Mouse (Mus musculus): ENCODE measurements around the gene Col17a1. TPM values are rescaled to one million over a fixed set of nuclear protein-coding genes. Genes with fewer than 3 reads are reported as not detected.

Col17a1 gene
- total and polyA plus RNA-seq, 3 experiments = 0.18 to 0.37 TPM; not detected in 1

DNA sequence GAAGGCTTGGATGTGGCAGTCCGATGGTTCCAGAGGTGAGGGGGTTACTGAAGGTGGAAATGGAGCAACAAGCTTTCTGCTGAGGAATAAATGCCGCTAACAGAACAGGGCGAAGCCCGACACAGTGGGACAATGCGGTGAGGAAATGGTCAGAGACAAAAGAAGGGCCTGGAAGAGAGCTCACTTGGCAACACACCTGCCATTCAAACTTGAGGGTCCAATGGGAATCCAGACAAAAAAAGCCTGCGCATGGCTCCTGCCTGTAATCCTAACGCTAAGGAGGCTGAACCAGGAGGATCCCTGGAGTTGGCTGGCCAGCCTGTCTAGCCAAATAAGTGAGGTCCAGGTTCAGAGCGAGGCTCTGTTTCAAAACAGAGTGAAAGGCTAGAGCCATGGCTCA lies 4.5 kb upstream of the Col17a1 start:
- H3K4me3 ChIP-seq = no peak overlapping the region
- no peaks in the 10 kb centered on the region for H3K79me2 ChIP-seq (replicated peaks; ENCODE audit: control insufficient read depth, insufficient read depth, low read length)
- intact Hi-C loops (cut with DNase I) = no loop called here
- H3K4me1 ChIP-seq (ENCODE audit: control insufficient read depth, insufficient read depth, low read length) = no peaks in the 10 kb centered on the region
- H3K9ac ChIP-seq (ENCODE audit: low read depth, low read length) = no peak overlapping the region
- no peaks in the 10 kb centered on the region for H3K27me3 ChIP-seq (ENCODE audit: control insufficient read depth, insufficient read depth, low read length)
- H3K27ac ChIP-seq = no peak overlapping the region
- 94% methylated on average over 8 of the region's 8 CpGs for WGBS
- TF ChIP-seq CTCF (IDR thresholded peaks at IDR 0.05) = no peak
- no peak for TF ChIP-seq POLR2A (IDR thresholded peaks at IDR 0.05; ENCODE audit: insufficient read depth, low read depth, low read length)
- no peak for TF ChIP-seq EP300 (IDR thresholded peaks at IDR 0.05; ENCODE audit: insufficient read depth, low read depth, low read length)
- DNase-seq = no peak
- no peaks in the 10 kb centered on the region for H3K36me3 ChIP-seq (ENCODE audit: control insufficient read depth, insufficient read depth, low read length)

DNA sequence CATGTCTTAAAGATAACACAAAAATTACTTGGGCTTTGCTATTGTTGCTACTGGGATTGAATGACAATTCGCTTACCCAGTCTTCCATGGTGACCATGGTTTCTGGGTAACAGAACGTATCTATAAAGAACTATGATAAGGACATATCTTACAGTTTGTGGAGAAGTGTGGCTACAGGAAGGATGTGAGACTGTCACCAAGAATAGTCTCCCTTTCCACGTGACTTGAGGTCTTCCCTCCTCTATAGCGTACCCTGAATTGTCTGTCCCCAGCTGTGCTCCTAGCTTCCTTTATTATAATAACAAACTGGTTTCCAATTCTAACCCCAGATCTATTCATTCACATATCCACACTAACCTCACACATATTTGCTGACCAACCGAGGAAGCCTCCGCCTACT lies 3.8 kb upstream of the Col17a1 start:
- no peak overlapping the region for H3K27ac ChIP-seq
- H3K79me2 ChIP-seq (replicated peaks; ENCODE audit: control insufficient read depth, insufficient read depth, low read length) = no peaks in the 10 kb centered on the region
- DNase-seq = no peak
- WGBS = 60% methylated on average over 6 of the region's 6 CpGs
- no peaks in the 10 kb centered on the region for H3K27me3 ChIP-seq (ENCODE audit: control insufficient read depth, insufficient read depth, low read length)
- no peaks in the 10 kb centered on the region for H3K36me3 ChIP-seq (ENCODE audit: control insufficient read depth, insufficient read depth, low read length)
- TF ChIP-seq POLR2A (IDR thresholded peaks at IDR 0.05; ENCODE audit: insufficient read depth, low read depth, low read length) (no peak), CTCF (IDR thresholded peaks at IDR 0.05) (no peak), EP300 (IDR thresholded peaks at IDR 0.05; ENCODE audit: insufficient read depth, low read depth, low read length) (no peak)
- H3K4me1 ChIP-seq (ENCODE audit: control insufficient read depth, insufficient read depth, low read length) = no peaks in the 10 kb centered on the region
- H3K9ac ChIP-seq (ENCODE audit: low read depth, low read length) = no peak overlapping the region
- H3K4me3 ChIP-seq = no peak overlapping the region
- intact Hi-C loops (cut with DNase I) = no loop called here

DNA sequence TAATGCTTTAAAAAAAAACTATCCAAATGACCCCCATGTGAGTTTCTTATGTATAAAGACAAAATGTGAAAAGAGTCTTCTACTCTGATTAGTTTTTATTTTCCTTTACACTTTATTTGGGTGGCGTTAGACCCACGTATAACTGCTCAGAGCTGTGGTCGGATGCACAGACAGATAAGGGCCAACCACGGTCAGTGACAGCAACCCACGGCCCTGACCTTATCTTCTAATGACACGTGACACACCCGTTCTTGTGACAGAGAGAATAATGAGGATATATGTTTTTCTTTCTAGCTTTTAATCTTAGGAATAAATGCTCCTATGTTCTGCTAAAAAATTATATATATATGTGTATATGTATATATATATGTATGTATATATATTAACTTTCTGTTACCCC lies 2.3 kb downstream of the Col17a1 start:
- Histone ChIP-seq H3K4me3 (no peak overlapping the region), H3K9ac (ENCODE audit: low read depth, low read length) (no peak overlapping the region), H3K4me1 (ENCODE audit: control insufficient read depth, insufficient read depth, low read length) (no peaks in the 10 kb centered on the region), H3K27me3 (ENCODE audit: control insufficient read depth, insufficient read depth, low read length) (no peaks in the 10 kb centered on the region), H3K36me3 (ENCODE audit: control insufficient read depth, insufficient read depth, low read length) (no peaks in the 10 kb centered on the region), H3K27ac (no peak overlapping the region), H3K79me2 (replicated peaks; ENCODE audit: control insufficient read depth, insufficient read depth, low read length) (no peaks in the 10 kb centered on the region)
- no peak for DNase-seq
- intact Hi-C loops (cut with DNase I) = no loop called here
- 60% methylated on average over 7 of the region's 7 CpGs for WGBS
- no peak for TF ChIP-seq POLR2A (IDR thresholded peaks at IDR 0.05; ENCODE audit: insufficient read depth, low read depth, low read length)
- no peak for TF ChIP-seq CTCF (IDR thresholded peaks at IDR 0.05)
- no peak for TF ChIP-seq EP300 (IDR thresholded peaks at IDR 0.05; ENCODE audit: insufficient read depth, low read depth, low read length)

DNA sequence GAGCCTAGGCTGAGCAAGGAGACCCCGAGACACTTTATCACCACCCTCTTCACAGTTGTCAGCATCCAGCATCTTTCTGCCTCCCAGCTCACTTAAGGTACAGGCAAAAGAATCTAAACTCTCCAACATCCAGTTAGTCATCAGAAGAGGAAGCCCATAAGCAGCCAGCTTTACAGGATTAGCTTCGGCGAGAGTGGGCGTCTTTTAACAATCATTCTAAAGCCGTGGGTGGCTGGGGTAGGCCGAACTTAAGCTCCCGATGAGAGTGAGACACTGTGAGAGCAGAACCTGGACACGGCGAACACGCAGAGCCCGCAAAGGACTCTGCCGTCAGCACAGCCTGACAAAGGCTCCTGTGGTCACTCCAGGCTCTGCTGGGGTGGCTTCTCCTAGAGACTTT lies 13.2 kb downstream of the Col17a1 start:
- intact Hi-C loops (cut with DNase I) = no loop called here
- no peak overlapping the region for H3K27ac ChIP-seq
- H3K36me3 ChIP-seq (ENCODE audit: control insufficient read depth, insufficient read depth, low read length) = no peaks in the 10 kb centered on the region

DNA sequence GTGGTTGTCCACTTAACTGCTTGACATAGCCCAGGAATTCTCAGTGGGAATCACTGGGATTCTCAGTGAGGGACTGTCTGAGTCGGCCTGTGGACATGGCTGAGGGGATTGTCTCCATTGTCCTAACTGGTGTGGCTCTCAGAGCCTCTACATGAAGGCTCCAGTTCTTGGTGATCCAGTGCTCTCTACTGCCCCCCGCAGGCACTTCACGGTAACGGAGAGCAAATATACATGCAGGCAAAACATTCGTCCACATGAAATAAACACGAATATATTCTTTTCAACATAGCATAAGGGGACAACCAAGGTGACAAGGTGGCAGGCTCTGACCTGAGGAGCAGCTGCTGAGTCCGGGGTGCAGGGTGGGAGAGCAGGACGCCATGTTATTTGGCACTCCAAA lies 17.5 kb downstream of the Col17a1 start:
- H3K27me3 ChIP-seq (ENCODE audit: control insufficient read depth, insufficient read depth, low read length) = no peaks in the 10 kb centered on the region
- H3K79me2 ChIP-seq (replicated peaks; ENCODE audit: control insufficient read depth, insufficient read depth, low read length) = no peaks in the 10 kb centered on the region
- no peak overlapping the region for H3K9ac ChIP-seq (ENCODE audit: low read depth, low read length)
- TF ChIP-seq POLR2A (IDR thresholded peaks at IDR 0.05; ENCODE audit: insufficient read depth, low read depth, low read length) (no peak), CTCF (IDR thresholded peaks at IDR 0.05) (peak; percentile 75)
- H3K27ac ChIP-seq = no peak overlapping the region
- WGBS = 46% methylated on average over 8 of the region's 8 CpGs
- H3K36me3 ChIP-seq (ENCODE audit: control insufficient read depth, insufficient read depth, low read length) = no peaks in the 10 kb centered on the region
- intact Hi-C loops (cut with DNase I) = loop anchor here (1.0 kb wide), 1 partner anchor 167 kb away; no protein-coding TSS in a partner anchor
- DNase-seq = peak in 1 of 2 experiments; percentile 60
- H3K4me3 ChIP-seq = no peak overlapping the region
- no peaks in the 10 kb centered on the region; the same call in none of the 2 replicates for H3K4me1 ChIP-seq (ENCODE audit: control insufficient read depth, insufficient read depth, low read length)

More for the DNA sequence above, 13.2 kb downstream of the Col17a1 start:
- Histone ChIP-seq H3K79me2 (replicated peaks; ENCODE audit: control insufficient read depth, insufficient read depth, low read length) (no peaks in the 10 kb centered on the region), H3K27me3 (ENCODE audit: control insufficient read depth, insufficient read depth, low read length) (no peaks in the 10 kb centered on the region), H3K9ac (ENCODE audit: low read depth, low read length) (no peak overlapping the region), H3K4me1 (ENCODE audit: control insufficient read depth, insufficient read depth, low read length) (no peaks in the 10 kb centered on the region; the same call in none of the 2 replicates), H3K4me3 (no peak overlapping the region)
- WGBS = 79% methylated on average over 12 of the region's 12 CpGs
- DNase-seq = no peak
- TF ChIP-seq POLR2A (IDR thresholded peaks at IDR 0.05; ENCODE audit: insufficient read depth, low read depth, low read length) (no peak), CTCF (IDR thresholded peaks at IDR 0.05) (no peak), EP300 (IDR thresholded peaks at IDR 0.05; ENCODE audit: insufficient read depth, low read depth, low read length) (no peak)

DNA sequence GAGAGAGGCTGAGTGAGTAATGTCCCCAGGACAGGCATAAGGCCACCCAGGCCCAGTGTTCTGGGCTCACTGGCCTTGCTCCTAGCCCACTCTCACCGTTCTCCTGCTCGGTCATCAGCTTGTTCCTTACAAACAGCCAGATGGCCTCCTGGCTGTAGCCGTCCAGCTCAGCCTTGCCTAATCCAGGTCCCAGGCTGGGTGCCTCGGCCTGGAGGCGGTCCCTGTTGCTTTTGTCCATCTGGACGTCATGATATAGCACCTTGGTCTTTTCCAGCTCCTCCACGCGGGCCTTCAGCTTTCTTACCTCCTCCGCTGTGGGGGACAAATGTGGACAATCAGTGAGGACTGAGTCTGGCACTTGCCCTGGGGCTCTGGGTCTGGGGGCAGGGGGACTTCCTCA lies 23.5 kb downstream of the Col17a1 start:
- Histone ChIP-seq H3K9ac (ENCODE audit: low read depth, low read length) (no peak overlapping the region), H3K27me3 (ENCODE audit: control insufficient read depth, insufficient read depth, low read length) (no peaks in the 10 kb centered on the region), H3K4me1 (ENCODE audit: control insufficient read depth, insufficient read depth, low read length) (no peaks in the 10 kb centered on the region), H3K4me3 (no peak overlapping the region), H3K79me2 (replicated peaks; ENCODE audit: control insufficient read depth, insufficient read depth, low read length) (no peaks in the 10 kb centered on the region), H3K27ac (no peak overlapping the region), H3K36me3 (ENCODE audit: control insufficient read depth, insufficient read depth, low read length) (no peaks in the 10 kb centered on the region)
- TF ChIP-seq EP300 (IDR thresholded peaks at IDR 0.05; ENCODE audit: insufficient read depth, low read depth, low read length) = no peak
- no peak for TF ChIP-seq POLR2A (IDR thresholded peaks at IDR 0.05; ENCODE audit: insufficient read depth, low read depth, low read length)
- no peak for TF ChIP-seq CTCF (IDR thresholded peaks at IDR 0.05)
- WGBS = 74% methylated on average over 9 of the region's 9 CpGs
- intact Hi-C loops (cut with DNase I) = no loop called here
- no peak for DNase-seq
